Mouse (Mus musculus) thymus, adult 2 months (tissue): Measurements from ENCODE around the gene Ntrk2.

Experiments
- CTCF ChIP-seq: fragments of 200-500 bp; IDR thresholded peaks from 2 replicates; pipeline ENCODE4 v1.5.1; 2012; ENCODE audit warnings: mild to moderate bottlenecking, control low read depth, low read length, moderate library complexity, borderline replicate concordance; ENCODE audit not compliant: control insufficient read depth, poor library complexity, insufficient read depth; ENCODE audit errors: extremely low read depth
- POLR2A ChIP-seq: fragments of 200-500 bp; IDR thresholded peaks from 2 replicates; pipeline ENCODE4 v1.6.1; 2012; ENCODE audit warnings: mild to moderate bottlenecking, low read length, control low read depth, moderate library complexity; ENCODE audit not compliant: control insufficient read depth, poor library complexity, insufficient read depth; ENCODE audit errors: extremely low read depth

DNA sequence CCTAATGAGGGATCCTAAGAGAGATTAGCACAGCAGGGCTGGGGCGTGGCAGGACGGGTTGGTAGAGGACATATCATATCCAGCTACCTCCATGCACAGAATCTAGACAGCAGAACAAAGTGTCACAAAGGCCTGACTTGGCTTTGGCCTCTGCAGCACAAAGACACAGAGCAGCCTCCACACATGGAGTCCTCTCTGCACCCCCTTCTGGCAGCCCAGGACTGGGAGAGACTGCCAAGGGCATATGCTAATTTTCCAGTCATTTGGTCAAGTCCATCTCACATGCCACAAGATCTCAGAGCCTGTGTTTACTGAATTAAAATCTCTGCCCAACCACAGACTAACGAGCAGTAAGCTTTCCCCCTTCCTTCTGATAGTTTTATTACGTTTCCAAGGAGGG is 132.1 kb downstream of the Ntrk2 start:
- TF ChIP-seq CTCF = no peak
- no peak for TF ChIP-seq POLR2A
